Mouse (Mus musculus) intestine, embryonic 14.5 days (tissue): ENCODE measurements at regions not wholly inside any gene's neighbourhood (a gene's known extent, or its start where the extent isn't known, plus 50 kb on each side); places are given as distances from the start of the nearest gene placed in this dataset.
A peak's percentile ranks its signal among the peaks of the same experiment; 100 is the strongest.

Experiments
- ATAC-seq: fragments of 200-750 bp; cut with Nextera tagmentation; replicated peaks from 2 replicates; pipeline ENCODE4 v1.8.0; 2017; ENCODE audit warnings: low read depth, moderate number of reproducible peaks, moderate TSS enrichment, moderate library complexity; ENCODE audit not compliant: low FRiP score, low TSS enrichment
- DNase-seq: peaks from one replicate; pipeline ENCODE4 v3.0.0-alpha.2; 2018; ENCODE audit warnings: low spot score
- H3K27ac ChIP-seq: fragments of 300-500 bp; sonication (generic); 2 replicates; pipeline ENCODE4 v1.5.1; 2014; ENCODE audit warnings: low read depth, mild to moderate bottlenecking, control low read depth
- H3K27me3 ChIP-seq: fragments of 300-500 bp; sonication (generic); replicated peaks from 2 replicates; pipeline ENCODE4 v1.6.1; 2014; ENCODE audit warnings: low read length, control low read depth; ENCODE audit not compliant: control insufficient read depth, insufficient read depth
- H3K36me3 ChIP-seq: fragments of 300-500 bp; sonication (generic); 2 replicates; pipeline ENCODE4 v1.6.1; 2014; ENCODE audit warnings: low read length, control low read depth; ENCODE audit not compliant: control insufficient read depth, insufficient read depth
- H3K4me1 ChIP-seq: fragments of 300-500 bp; sonication (generic); replicated peaks from 2 replicates; pipeline ENCODE4 v1.6.1; 2014; ENCODE audit warnings: low read length, control low read depth, mixed read lengths; ENCODE audit not compliant: control insufficient read depth, insufficient read depth
- H3K4me2 ChIP-seq: fragments of 300-500 bp; sonication (generic); 2 replicates; pipeline ENCODE4 v1.6.1; 2014; ENCODE audit warnings: low read length
- H3K4me3 ChIP-seq: fragments of 300-500 bp; sonication (generic); 2 replicates; pipeline ENCODE4 v1.5.1; 2014; ENCODE audit warnings: low read depth, low read length, control low read depth, mixed read lengths
- H3K9ac ChIP-seq: fragments of 300-500 bp; sonication (generic); 2 replicates; pipeline ENCODE4 v1.6.1; 2014; ENCODE audit warnings: mild to moderate bottlenecking, low read length
- H3K9me3 ChIP-seq: fragments of 300-500 bp; sonication (generic); 2 replicates; pipeline ENCODE4 v1.6.1; 2016; ENCODE audit warnings: low read length, control low read depth; ENCODE audit not compliant: control insufficient read depth
- WGBS: fragments of 180-500 bp; shearing (Covaris S2); extraction: QIAGEN DNeasy Blood & Tissue Kit; methylation state at CpG from one replicate; pipeline ENCODE4 v1.1.7; 2014; 5-methylcytosine and 5-hydroxymethylcytosine counted together

DNA sequence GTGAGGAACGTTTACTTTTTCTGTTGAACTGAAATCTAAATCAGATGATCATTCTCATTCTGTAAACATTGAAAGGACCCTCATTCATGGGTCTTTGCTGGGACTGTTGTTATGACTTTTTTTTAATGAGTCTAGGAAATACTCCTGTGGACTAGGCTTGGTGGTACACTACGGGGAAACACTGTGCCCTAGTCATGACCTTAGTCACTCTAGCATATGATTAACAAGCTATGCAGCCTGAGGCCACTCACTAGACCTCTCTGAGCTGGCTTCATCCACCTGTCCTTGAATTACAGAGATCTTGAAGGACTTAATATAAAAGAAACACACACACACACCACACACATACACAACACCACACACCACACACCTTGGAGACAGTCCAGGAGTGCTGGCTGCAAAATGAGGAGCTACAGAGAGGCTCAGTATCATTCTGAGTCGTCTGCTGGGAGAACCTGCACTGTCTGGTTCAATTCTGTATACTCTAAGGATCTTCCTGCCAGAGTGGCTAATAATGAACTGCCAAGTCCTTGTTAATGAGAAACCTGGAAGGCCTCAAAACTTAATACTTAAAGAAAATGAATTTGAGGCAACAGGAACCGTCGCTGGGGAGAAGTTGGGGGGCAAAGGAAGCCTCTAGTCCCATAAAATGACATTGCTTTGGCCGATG is 428.0 kb downstream of the Atp23 start:
- DNase-seq (no peak), ATAC-seq (no peak)
- H3K4me3 ChIP-seq: no peak overlapping the region
- H3K9me3 ChIP-seq: no peaks in the 10 kb centered on the region
- WGBS: 38% methylated on average over 6 of the region's 6 CpGs
- H3K4me1 ChIP-seq: no peaks in the 10 kb centered on the region
- no peak overlapping the region for H3K27ac ChIP-seq
- no peaks in the 10 kb centered on the region for H3K27me3 ChIP-seq
- no peaks in the 10 kb centered on the region for H3K36me3 ChIP-seq
- no peak overlapping the region for H3K4me2 ChIP-seq
- H3K9ac ChIP-seq: no peak overlapping the region

DNA sequence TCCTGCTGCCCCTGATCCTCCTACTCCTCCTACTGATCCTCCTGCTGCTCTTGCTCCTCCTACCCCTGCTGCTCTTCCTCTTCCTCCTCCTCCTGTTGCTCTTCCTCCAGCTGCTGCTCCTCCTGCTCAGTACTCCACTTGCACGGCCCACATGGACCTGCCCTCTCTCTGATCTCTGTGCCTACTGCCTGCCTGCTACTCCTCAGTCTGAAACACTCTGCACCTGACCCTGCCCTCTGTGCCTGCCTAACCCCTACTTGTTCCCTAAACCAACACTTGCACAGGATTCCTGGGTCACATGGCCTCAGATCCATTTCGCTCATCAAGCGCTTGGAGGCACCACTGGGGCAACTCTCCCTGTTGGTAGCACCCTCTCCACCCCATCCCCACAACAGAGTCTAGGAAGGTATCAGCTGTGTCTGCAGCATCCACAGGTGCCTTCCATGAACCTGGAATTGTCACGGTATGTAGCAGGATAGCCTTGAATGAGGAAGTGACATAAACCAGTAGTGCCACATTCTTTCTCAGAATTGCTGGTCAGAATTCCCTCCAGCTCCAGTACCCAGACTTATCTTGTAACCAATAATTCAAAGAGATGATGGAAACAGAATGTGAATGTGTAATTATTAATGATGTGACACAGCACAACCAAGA is 430.2 kb downstream of the Atp23 start:
- no peaks in the 10 kb centered on the region for H3K4me1 ChIP-seq
- peak; percentile 56 for DNase-seq
- no peak overlapping the region for H3K4me3 ChIP-seq
- no peak overlapping the region for H3K4me2 ChIP-seq
- no peaks in the 10 kb centered on the region for H3K36me3 ChIP-seq
- peak; percentile 79 for ATAC-seq
- no peak overlapping the region for H3K27ac ChIP-seq
- 47% methylated on average over 4 of the region's 4 CpGs for WGBS
- no peaks in the 10 kb centered on the region for H3K27me3 ChIP-seq
- no peaks in the 10 kb centered on the region for H3K9me3 ChIP-seq
- no peak overlapping the region for H3K9ac ChIP-seq

DNA sequence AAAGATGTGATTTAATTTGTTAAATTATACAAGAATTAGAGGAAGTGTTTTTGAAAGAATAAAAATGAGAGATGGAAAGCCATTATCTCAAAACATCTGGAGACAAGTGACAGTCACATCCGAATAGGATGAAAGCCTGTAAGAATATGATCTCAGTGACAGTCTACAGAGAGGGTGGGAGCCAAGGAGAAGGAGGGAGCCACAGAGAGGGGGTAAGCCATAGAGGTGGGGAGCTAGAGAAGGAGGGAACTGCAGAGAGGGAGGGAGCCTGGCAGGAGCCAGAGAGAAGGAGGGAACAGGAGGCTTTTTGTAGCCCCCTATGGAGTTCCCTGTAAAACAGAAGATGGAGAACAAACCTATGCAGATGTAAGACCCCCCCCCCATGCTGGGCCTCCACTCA is 438.4 kb downstream of the Atp23 start:
- no peak overlapping the region for H3K4me2 ChIP-seq
- DNase-seq (no peak), ATAC-seq (no peak)
- H3K27me3 ChIP-seq: no peaks in the 10 kb centered on the region
- no peaks in the 10 kb centered on the region for H3K4me1 ChIP-seq
- no peak overlapping the region for H3K27ac ChIP-seq
- no peak overlapping the region for H3K4me3 ChIP-seq
- no peaks in the 10 kb centered on the region for H3K9me3 ChIP-seq
- H3K36me3 ChIP-seq: no peaks in the 10 kb centered on the region
- no peak overlapping the region for H3K9ac ChIP-seq
- WGBS: 71% methylated on average over 1 of the region's 1 CpGs

DNA sequence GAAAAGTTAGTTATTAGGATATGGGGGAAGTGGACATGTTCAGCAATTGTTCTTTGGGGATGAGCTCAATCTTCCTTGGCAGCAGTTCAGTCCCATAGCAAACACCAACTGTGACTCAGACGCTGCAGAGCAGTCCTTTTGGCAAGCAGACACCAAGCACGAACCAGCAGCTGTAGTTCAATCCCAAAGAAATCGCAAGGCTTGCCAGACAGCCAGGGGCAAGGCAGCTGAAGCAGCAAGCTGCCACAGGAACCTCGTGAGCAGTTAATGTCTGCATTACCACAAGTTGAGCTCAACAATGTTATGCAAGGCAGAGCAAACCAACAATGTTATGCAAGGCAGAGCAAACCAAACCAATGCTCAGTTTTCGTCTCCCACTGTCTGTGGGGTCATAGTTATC is 442.6 kb downstream of the Atp23 start:
- Histone ChIP-seq H3K36me3 (no peaks in the 10 kb centered on the region), H3K9me3 (peaks cover 4% of the 10 kb centered on the region; the same call in 1 of the 2 replicates), H3K27me3 (no peaks in the 10 kb centered on the region), H3K4me2 (no peak overlapping the region), H3K4me3 (no peak overlapping the region), H3K4me1 (no peaks in the 10 kb centered on the region), H3K9ac (no peak overlapping the region), H3K27ac (no peak overlapping the region)
- ATAC-seq (no peak), DNase-seq (no peak)
- WGBS: 75% methylated on average over 5 of the region's 5 CpGs

DNA sequence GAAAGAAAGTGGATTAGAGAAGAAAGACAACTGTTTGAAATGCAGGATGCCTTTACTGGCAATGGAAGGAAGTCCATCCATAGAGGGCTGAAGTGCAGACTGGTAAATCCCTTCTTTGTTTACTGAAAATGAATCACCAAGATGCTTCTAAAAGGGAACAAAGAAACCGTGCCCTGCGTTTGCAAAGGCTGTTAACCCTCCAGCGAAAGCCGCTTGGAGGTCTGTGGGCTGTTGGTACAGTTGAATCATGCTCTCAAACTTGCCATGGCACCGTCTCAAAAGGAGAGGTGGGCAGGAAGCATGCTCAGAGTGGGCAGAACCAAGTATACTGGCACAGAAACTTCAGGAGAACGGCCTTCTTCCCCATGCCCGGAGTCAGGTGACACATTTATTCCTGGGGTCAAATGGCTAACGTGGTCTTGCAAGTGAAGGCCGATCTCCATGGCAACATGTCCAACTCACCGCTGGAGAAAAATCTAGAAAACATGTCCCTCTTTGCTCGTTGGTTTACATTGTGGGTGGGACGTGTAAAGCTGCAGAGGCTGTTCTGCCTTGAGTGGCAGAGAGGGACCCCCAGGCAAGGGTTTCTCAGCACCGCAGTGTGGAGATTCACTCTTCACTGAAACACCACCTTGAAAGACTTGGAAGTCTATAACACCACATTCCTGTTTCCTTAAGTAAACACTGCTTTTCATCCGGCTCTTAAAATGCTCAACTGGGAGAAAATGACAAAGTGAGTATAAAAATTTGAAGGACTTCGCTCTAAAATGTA is 448.2 kb downstream of the Atp23 start:
- DNase-seq: no peak
- WGBS: 65% methylated on average over 15 of the region's 15 CpGs

DNA sequence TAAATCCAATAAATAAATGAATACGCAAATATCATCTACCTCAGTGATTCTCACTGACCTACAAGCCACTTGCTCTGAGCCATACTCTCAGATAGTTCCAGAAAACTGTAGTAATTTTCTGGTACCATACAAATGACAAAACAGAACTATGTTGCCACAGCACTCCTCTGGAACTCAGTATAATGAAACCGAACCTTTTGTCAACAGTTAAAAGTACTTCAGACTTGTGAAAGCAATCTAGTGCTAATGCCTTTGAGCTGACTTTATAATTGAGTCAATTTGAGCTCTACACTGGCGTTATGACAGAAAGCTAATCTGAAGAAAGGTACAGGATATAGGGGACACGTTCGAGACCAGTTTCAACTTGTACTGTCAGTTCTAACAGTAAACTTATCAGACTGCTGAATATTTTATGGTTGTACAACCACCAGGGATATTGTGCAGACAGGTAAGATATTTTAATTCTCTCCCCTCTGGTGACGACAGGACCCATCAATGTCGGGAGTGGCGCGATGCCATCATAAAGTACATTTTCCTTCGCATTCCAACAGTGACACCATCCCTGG is 449.0 kb downstream of the Atp23 start:
- Histone ChIP-seq H3K4me3 (no peak overlapping the region), H3K36me3 (no peaks in the 10 kb centered on the region), H3K27ac (no peak overlapping the region), H3K9ac (no peak overlapping the region), H3K9me3 (peaks cover 4% of the 10 kb centered on the region; the same call in 1 of the 2 replicates), H3K4me1 (no peaks in the 10 kb centered on the region), H3K27me3 (no peaks in the 10 kb centered on the region), H3K4me2 (no peak overlapping the region)
- 89% methylated on average over 10 of the region's 10 CpGs for WGBS
- no peak for DNase-seq
- no peak for ATAC-seq

More for the DNA sequence above, 448.2 kb downstream of the Atp23 start:
- H3K27me3 ChIP-seq: no peaks in the 10 kb centered on the region
- H3K27ac ChIP-seq: no peak overlapping the region
- ATAC-seq: no peak
- H3K9ac ChIP-seq: no peak overlapping the region
- peaks cover 4% of the 10 kb centered on the region; the same call in 1 of the 2 replicates for H3K9me3 ChIP-seq
- H3K4me3 ChIP-seq: no peak overlapping the region
- H3K4me1 ChIP-seq: no peaks in the 10 kb centered on the region
- no peaks in the 10 kb centered on the region for H3K36me3 ChIP-seq
- no peak overlapping the region for H3K4me2 ChIP-seq

DNA sequence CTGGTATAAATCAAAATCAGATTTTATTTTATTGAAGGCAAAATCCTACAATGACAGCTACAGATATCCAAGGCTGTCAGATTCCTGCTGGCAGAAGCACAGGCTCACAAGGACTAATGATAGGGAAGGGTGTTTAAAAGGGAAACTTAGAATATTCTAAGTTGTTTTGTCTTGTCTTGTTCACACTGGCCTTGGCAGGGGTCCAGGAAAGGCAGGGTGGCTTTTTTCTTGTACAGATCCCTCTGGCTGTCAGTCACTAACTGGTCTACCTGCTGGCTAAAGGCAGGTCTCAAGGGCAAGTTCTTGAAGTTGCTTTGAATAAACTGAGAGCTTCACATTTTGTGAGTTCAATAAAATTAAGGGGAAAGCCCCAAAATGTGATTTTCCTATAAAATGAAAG is 465.3 kb downstream of the Lrig3 start:
- Histone ChIP-seq H3K27me3 (no peaks in the 10 kb centered on the region), H3K27ac (no peak overlapping the region), H3K9me3 (no peaks in the 10 kb centered on the region), H3K4me2 (no peak overlapping the region), H3K4me1 (no peaks in the 10 kb centered on the region), H3K9ac (no peak overlapping the region), H3K36me3 (no peaks in the 10 kb centered on the region), H3K4me3 (no peak overlapping the region)
- no peak for DNase-seq
- ATAC-seq: no peak

DNA sequence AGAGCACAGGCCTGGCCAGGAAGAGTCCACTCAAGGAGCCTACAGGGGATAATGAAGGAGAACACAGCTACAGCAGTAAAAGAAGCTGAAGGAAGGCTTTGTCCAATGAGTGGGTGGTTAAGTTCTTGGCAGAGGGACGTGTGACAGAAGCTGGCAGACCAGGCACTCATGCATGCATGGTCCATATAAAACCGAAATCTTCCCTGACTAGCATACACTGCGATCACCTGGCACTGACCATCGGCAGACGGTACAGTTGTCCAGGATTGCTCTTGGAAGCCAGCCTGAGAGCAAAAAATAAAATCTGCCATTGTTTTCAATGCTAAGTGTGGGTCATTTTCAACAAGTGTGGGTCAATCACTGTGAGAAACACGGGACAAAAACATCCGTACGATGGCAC is 464.4 kb downstream of the Lrig3 start:
- H3K9me3 ChIP-seq: no peaks in the 10 kb centered on the region
- DNase-seq (no peak), ATAC-seq (no peak)
- no peaks in the 10 kb centered on the region for H3K36me3 ChIP-seq
- no peak overlapping the region for H3K4me3 ChIP-seq
- H3K27ac ChIP-seq: no peak overlapping the region
- no peak overlapping the region for H3K4me2 ChIP-seq
- no peak overlapping the region for H3K9ac ChIP-seq
- no peaks in the 10 kb centered on the region for H3K4me1 ChIP-seq
- no peaks in the 10 kb centered on the region for H3K27me3 ChIP-seq
- 93% methylated on average over 8 of the region's 8 CpGs for WGBS
